Mouse (Mus musculus) midbrain, embryonic 11.5 days (tissue): ENCODE measurements around the gene Zfp839. TPM values are rescaled to one million over a fixed set of nuclear protein-coding genes. Genes with fewer than 3 reads are reported as not detected.

ENCODE experiments used
- ATAC-seq: fragments of 200-750 bp; cut with Nextera tagmentation; 2 replicates; pipeline ENCODE4 v1.8.0; 2017; ENCODE audit warnings: moderate TSS enrichment, moderate library complexity; ENCODE audit not compliant: low FRiP score
- DNase-seq: peaks from one replicate; pipeline ENCODE4 v3.0.0; 2015; ENCODE audit warnings: low spot score; ENCODE audit errors: missing footprints
- H3K27ac ChIP-seq: fragments of 300-500 bp; sonication (generic); 2 replicates; pipeline ENCODE4 v1.5.1; 2014; ENCODE audit warnings: low read depth, low read length
- H3K27me3 ChIP-seq: fragments of 300-500 bp; sonication (generic); 2 replicates; pipeline ENCODE4 v1.6.1; 2014; ENCODE audit warnings: mild to moderate bottlenecking, low read length, moderate library complexity, mixed read lengths; ENCODE audit not compliant: control insufficient read depth, insufficient read depth
- H3K36me3 ChIP-seq: fragments of 300-500 bp; sonication (generic); 2 replicates; pipeline ENCODE4 v1.6.1; 2014; ENCODE audit warnings: mild to moderate bottlenecking, low read length, moderate library complexity, mixed read lengths; ENCODE audit not compliant: control insufficient read depth, insufficient read depth
- H3K4me1 ChIP-seq: fragments of 300-500 bp; sonication (generic); 2 replicates; pipeline ENCODE4 v1.6.1; 2014; ENCODE audit warnings: low read length; ENCODE audit not compliant: control insufficient read depth, insufficient read depth
- H3K4me2 ChIP-seq: fragments of 300-500 bp; sonication (generic); 2 replicates; pipeline ENCODE4 v1.6.1; 2014; ENCODE audit warnings: mild to moderate bottlenecking, moderate library complexity
- H3K4me3 ChIP-seq: fragments of 300-500 bp; sonication (generic); 2 replicates; pipeline ENCODE4 v1.5.1; 2014; ENCODE audit warnings: low read depth, low read length
- H3K9ac ChIP-seq: fragments of 300-500 bp; sonication (generic); 2 replicates; pipeline ENCODE4 v1.6.1; 2014; ENCODE audit warnings: low read length
- H3K9me3 ChIP-seq: fragments of 300-500 bp; sonication (generic); 2 replicates; pipeline ENCODE4 v1.6.1; 2016; ENCODE audit warnings: low read length; ENCODE audit not compliant: control insufficient read depth
- WGBS: fragments of 180-500 bp; shearing (Covaris S2); extraction: QIAGEN DNeasy Blood & Tissue Kit; methylation state at CpG from one replicate; pipeline ENCODE4 v1.1.7; 2014; 5-methylcytosine and 5-hydroxymethylcytosine counted together
- polyA plus RNA-seq: library from polyadenylated mRNA; unstranded; fragments of >200 nt; fragmentation: Nextera tagmentation; extraction: Ambion mirVana; gene quantifications from 2 replicates; pipeline ENCODE4 v1.2.1, GENCODE M21; 2014

Gene Zfp839
- polyA plus RNA-seq, 1 experiment from 2014 or later: 1.8 TPM

- ATAC-seq: no peak
- H3K9ac ChIP-seq: no peak overlapping the region
- H3K4me2 ChIP-seq: no peak overlapping the region
- no peak for DNase-seq
- no peaks in the 10 kb centered on the region for H3K9me3 ChIP-seq
- H3K4me1 ChIP-seq: peaks cover 12% of the 10 kb centered on the region
- no peak overlapping the region for H3K27ac ChIP-seq
- H3K4me3 ChIP-seq: no peak overlapping the region
- H3K27me3 ChIP-seq: no peaks in the 10 kb centered on the region
- no peaks in the 10 kb centered on the region for H3K36me3 ChIP-seq
- WGBS: 96% methylated on average over 2 of the region's 2 CpGs
These were observed 35.2 kb downstream of the Zfp839 start for GRCm38 (mm10) chr12:110885251-110885650.

- Histone ChIP-seq H3K27ac (no peak overlapping the region), H3K9me3 (no peaks in the 10 kb centered on the region)
- 45% methylated on average over 12 of the region's 12 CpGs for WGBS
These were observed 38.1 kb downstream of the Zfp839 start for GRCm38 (mm10) chr12:110888106-110888505.

GRCm38 (mm10) chr12:110888606-110889005 is 38.6 kb downstream of the Zfp839 start:
- under 1% methylated on average over 25 of the region's 25 CpGs for WGBS
- DNase-seq: peak; percentile 87
- no peak overlapping the region for H3K27ac ChIP-seq

More at GRCm38 (mm10) chr12:110888106-110888505, 38.1 kb downstream of the Zfp839 start:
- Histone ChIP-seq H3K36me3 (no peaks in the 10 kb centered on the region), H3K4me2 (peak overlapping the region; percentile 92), H3K4me1 (peaks cover 12% of the 10 kb centered on the region), H3K9ac (peak overlapping the region; percentile 81), H3K4me3 (peak overlapping the region; percentile 83), H3K27me3 (no peaks in the 10 kb centered on the region)
- DNase-seq: no peak
- no peak for ATAC-seq

GRCm38 (mm10) chr12:110889036-110890020 is 39.3 kb downstream of the Zfp839 start, which contains the start of the genes Cinp and Tecpr2:
TSS of gene Cinp (minus strand) at chr12:110889145.
TSS of gene Tecpr2 (plus strand) at chr12:110889264.
- Histone ChIP-seq H3K9ac (peak within 1 kb of the TSS; percentile 81), H3K27ac (peak within 1 kb of the TSS; percentile 58), H3K27me3 (no peaks in the 10 kb centered on the region), H3K4me1 (peaks cover 12% of the 10 kb centered on the region), H3K9me3 (no peaks in the 10 kb centered on the region), H3K36me3 (no peaks in the 10 kb centered on the region), H3K4me3 (peak within 1 kb of the TSS; percentile 83), H3K4me2 (peak within 1 kb of the TSS; percentile 92)
- WGBS: under 1% methylated on average over 74 of the region's 74 CpGs
- ATAC-seq (peak; percentile 99), DNase-seq (peak; percentile 99)

More at GRCm38 (mm10) chr12:110888606-110889005, 38.6 kb downstream of the Zfp839 start:
- peak overlapping the region; percentile 83 for H3K4me3 ChIP-seq
- H3K9me3 ChIP-seq: no peaks in the 10 kb centered on the region
- no peak; the same call in none of the 2 replicates for ATAC-seq
- peak overlapping the region; percentile 81 for H3K9ac ChIP-seq
- no peaks in the 10 kb centered on the region for H3K36me3 ChIP-seq
- H3K4me2 ChIP-seq: peak overlapping the region; percentile 92
- peaks cover 12% of the 10 kb centered on the region for H3K4me1 ChIP-seq
- H3K27me3 ChIP-seq: no peaks in the 10 kb centered on the region

- H3K4me1 ChIP-seq: peaks cover 12% of the 10 kb centered on the region
These were observed 41.8 kb downstream of the Zfp839 start for GRCm38 (mm10) chr12:110891887-110892286.

GRCm38 (mm10) chr12:110902106-110902505 is 52.1 kb downstream of the Zfp839 start:
- Histone ChIP-seq H3K9me3 (no peaks in the 10 kb centered on the region), H3K9ac (no peak overlapping the region), H3K27ac (no peak overlapping the region), H3K4me1 (no peaks in the 10 kb centered on the region), H3K4me2 (no peak overlapping the region), H3K27me3 (no peaks in the 10 kb centered on the region), H3K36me3 (no peaks in the 10 kb centered on the region), H3K4me3 (no peak overlapping the region)
- WGBS: 81% methylated on average over 4 of the region's 4 CpGs
- ATAC-seq: no peak
- DNase-seq: no peak

More at GRCm38 (mm10) chr12:110891887-110892286, 41.8 kb downstream of the Zfp839 start:
- Histone ChIP-seq H3K36me3 (no peaks in the 10 kb centered on the region), H3K4me3 (no peak overlapping the region), H3K4me2 (no peak overlapping the region), H3K9ac (no peak overlapping the region), H3K27me3 (no peaks in the 10 kb centered on the region), H3K27ac (no peak overlapping the region), H3K9me3 (no peaks in the 10 kb centered on the region)
- ATAC-seq: no peak
- DNase-seq: no peak
- 95% methylated on average over 1 of the region's 1 CpGs for WGBS

- Histone ChIP-seq H3K4me3 (no peak overlapping the region), H3K36me3 (no peaks in the 10 kb centered on the region), H3K27ac (no peak overlapping the region), H3K9ac (no peak overlapping the region), H3K27me3 (no peaks in the 10 kb centered on the region), H3K9me3 (no peaks in the 10 kb centered on the region), H3K4me2 (no peak overlapping the region), H3K4me1 (no peaks in the 10 kb centered on the region)
- ATAC-seq: no peak
- 92% methylated on average over 2 of the region's 2 CpGs for WGBS
- no peak for DNase-seq
These were observed 53.5 kb downstream of the Zfp839 start for GRCm38 (mm10) chr12:110903536-110903935.

GRCm38 (mm10) chr12:110907845-110908244 is 57.8 kb downstream of the Zfp839 start:
- H3K27me3 ChIP-seq: no peaks in the 10 kb centered on the region
- H3K27ac ChIP-seq: no peak overlapping the region
- no peaks in the 10 kb centered on the region for H3K9me3 ChIP-seq
- H3K4me1 ChIP-seq: no peaks in the 10 kb centered on the region
- no peak overlapping the region for H3K4me3 ChIP-seq
- H3K9ac ChIP-seq: no peak overlapping the region
- H3K36me3 ChIP-seq: no peaks in the 10 kb centered on the region
- ATAC-seq: no peak
- WGBS: 77% methylated on average over 3 of the region's 3 CpGs
- no peak for DNase-seq
- no peak overlapping the region for H3K4me2 ChIP-seq

GRCm38 (mm10) chr12:110909962-110910361 is 59.9 kb downstream of the Zfp839 start:
- Histone ChIP-seq H3K9me3 (no peaks in the 10 kb centered on the region), H3K36me3 (no peaks in the 10 kb centered on the region), H3K4me1 (no peaks in the 10 kb centered on the region), H3K27ac (no peak overlapping the region), H3K4me3 (no peak overlapping the region), H3K9ac (no peak overlapping the region), H3K4me2 (no peak overlapping the region), H3K27me3 (no peaks in the 10 kb centered on the region)
- no peak for DNase-seq
- WGBS: 94% methylated on average over 2 of the region's 2 CpGs
- no peak for ATAC-seq
